Mouse (Mus musculus): ENCODE data around the gene Erf. TPM values are rescaled to one million over a fixed set of nuclear protein-coding genes. Genes with fewer than 3 reads are reported as not detected.
A peak's percentile ranks its signal among the peaks of the same experiment; 100 is the strongest.

Gene Erf
- total RNA-seq, 1 experiment from 2014 or later, result 7.3 TPM

DNA sequence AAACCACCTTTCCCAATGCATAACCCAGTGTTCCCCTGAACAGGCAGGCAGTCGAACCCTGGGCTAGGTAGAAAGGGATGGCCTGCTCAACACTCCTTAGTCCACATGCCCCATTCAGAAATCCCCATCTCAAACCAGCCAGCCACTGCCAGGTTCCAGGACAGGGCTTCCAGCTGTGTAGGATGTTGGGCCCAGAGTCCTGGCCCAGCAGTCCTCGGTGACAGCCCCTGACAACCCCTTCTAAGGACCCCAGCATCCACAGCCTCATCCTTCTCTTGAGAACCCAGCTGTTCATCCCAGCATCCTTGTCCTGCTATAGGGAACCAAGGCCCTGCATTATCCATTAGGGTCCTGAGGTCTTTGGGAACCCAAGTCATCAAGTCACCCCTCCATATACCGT is 3.1 kb downstream of the Erf start:
- no peak for ATAC-seq (replicated peaks; ENCODE audit: insufficient number of reproducible peaks, low FRiP score, low TSS enrichment, poor library complexity, severe bottlenecking)

DNA sequence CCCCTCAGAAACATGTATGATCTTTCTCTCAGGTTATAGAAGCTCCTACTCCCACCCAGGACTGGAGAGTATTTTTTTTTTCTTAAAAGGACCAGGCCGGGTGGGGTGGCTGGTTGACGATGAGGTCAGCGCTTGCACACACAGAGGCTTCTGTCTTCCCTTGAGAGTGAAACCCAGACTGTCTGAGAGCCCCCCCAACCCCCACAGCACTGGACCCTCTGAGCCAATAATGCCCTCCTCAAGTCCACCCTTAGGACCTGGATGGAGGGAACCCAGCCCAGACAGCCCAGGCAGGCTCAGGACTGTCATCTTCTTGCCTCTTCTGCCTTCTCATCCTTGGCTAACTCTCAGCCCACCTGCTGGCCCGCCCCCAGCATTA is 3.8 kb downstream of the Erf start:
- ATAC-seq (replicated peaks; ENCODE audit: insufficient number of reproducible peaks, low FRiP score, low TSS enrichment, poor library complexity, severe bottlenecking), result no peak

DNA sequence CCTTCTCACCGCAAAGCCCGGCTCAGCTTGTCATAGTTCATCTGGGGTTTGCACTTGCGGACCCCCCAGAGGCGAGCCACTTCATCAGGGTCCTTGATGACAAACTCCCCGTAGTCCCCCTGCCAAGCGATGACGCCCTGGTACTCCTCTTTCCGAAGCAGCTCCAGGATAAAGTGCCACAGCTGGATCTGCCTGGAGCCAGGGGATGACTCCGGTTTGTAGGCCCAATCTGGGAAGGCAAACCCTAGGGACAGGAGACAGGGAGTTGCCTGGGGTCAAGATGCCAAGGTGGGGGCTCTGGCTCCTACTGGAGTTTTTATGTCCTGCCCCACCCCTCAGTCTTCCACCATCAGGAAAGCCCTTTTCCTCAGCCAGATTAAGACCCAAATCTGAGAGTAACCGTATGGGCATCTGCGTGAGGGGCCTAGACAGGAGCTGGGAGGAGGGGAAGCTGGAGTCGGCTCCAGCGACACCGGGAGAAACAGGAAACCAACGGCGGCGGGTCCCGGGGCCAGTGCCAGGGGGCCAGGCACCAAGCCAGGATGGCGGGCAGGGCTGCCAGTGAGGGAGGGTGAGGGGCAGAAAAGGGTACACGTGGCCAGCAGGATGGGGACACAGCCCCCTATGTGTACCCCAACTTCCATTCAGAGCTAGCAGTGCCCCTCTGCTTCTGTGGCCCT is 4.3 kb downstream of the Erf start:
- ATAC-seq (replicated peaks; ENCODE audit: insufficient number of reproducible peaks, low FRiP score, low TSS enrichment, poor library complexity, severe bottlenecking), result no peak

DNA sequence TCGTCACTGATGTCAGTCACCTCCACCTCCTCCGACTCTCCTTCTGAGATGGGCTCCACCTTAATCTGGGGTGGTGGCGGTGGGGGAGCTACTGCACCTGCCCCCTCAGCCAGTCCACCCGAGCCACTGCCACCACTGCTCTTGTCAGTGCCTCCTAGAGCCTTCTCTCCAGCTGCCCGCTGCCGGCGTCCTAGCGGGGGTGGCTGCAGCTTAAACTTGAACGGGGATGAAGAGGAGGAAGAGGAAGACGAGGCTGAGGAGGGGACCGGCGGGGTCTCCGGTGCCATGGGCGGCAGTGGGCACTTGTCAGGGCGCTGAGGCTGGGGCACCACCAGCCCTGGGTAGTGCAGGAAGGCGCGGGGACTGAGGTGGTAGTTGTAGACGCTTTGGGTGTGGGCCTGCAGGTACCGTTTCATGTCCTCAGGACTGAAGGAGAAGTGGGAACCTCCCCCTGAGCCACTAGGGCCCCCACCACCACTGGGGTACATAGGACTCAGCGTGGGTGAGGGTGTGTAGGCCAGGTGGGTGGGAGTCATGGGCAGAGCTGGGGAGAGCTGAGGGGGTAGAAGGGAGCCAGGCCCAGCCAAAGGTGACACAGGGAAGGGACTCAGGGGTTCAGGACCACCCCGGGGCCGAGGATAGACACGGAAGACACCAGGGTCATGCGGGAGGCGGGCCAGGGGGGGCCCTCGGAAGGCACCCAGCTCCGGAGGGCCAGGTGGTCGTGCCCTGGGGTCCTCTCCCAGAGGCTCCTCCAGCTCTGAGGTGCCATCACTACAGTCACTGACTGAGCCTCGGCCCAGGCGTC is 5.8 kb downstream of the Erf start:
- ATAC-seq (replicated peaks; ENCODE audit: insufficient number of reproducible peaks, low FRiP score, low TSS enrichment, poor library complexity, severe bottlenecking), result no peak

DNA sequence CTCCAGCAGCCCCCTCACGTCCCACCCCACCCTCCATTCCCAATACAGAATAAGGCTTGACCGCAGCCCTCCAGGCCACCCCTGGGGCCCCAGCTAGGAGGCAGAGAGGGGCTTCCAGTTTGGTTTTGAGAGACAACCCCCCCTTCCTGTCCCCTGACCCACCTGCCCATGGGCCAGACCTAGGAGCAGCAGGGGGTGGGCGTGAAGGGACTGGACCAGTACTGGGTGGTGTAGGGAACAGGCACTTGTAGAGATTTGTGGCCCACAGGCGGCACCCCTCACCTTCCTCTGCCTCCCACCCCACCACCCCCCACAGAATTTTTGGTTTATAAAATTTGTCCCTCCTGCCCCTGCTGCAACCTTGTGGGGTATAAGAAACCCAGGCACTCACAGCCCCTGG is 7.2 kb downstream of the Erf start:
- no peak for ATAC-seq (replicated peaks; ENCODE audit: insufficient number of reproducible peaks, low FRiP score, low TSS enrichment, poor library complexity, severe bottlenecking)

DNA sequence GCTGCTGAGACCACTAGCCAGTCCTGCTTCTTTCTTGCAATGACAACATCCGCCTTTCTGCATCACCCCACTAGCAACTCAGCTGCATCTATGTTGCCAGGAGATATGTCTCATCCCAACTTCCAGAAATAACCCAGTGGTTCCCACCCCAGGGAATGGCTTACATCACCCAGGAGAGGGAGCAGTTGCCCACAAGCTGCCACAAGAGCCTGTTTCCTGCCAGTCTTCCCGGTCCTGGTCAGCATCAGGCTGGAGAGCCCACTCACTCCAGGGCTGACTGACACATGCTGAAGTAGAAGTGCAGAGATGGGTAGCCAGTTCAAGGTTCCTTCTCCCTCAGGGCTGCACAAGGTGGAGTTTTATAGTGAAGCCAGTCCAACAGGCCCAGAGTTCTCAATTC is 9.5 kb downstream of the Erf start:
- no peak for ATAC-seq (replicated peaks; ENCODE audit: insufficient number of reproducible peaks, low FRiP score, low TSS enrichment, poor library complexity, severe bottlenecking)

DNA sequence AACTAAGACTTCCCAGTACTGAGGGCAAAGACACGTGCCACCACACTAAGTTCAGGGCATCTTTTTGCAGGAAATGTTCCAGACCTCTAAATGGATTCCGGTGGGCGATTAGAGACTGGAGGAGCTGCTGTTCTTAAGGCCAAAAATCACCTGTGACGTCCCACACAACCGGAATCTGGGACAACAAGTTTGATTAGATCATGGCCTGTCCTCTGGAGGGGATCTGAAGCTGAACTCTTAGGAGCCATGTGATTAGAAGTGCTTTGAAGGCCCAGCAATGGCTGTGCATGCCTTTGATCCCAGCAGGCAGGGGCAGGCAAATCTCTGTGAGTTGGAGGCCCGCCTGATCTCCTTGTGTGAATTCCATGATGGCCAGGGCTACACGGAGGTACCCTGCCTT is 9.9 kb downstream of the Erf start:
- no peak for ATAC-seq (replicated peaks; ENCODE audit: insufficient number of reproducible peaks, low FRiP score, low TSS enrichment, poor library complexity, severe bottlenecking)

DNA sequence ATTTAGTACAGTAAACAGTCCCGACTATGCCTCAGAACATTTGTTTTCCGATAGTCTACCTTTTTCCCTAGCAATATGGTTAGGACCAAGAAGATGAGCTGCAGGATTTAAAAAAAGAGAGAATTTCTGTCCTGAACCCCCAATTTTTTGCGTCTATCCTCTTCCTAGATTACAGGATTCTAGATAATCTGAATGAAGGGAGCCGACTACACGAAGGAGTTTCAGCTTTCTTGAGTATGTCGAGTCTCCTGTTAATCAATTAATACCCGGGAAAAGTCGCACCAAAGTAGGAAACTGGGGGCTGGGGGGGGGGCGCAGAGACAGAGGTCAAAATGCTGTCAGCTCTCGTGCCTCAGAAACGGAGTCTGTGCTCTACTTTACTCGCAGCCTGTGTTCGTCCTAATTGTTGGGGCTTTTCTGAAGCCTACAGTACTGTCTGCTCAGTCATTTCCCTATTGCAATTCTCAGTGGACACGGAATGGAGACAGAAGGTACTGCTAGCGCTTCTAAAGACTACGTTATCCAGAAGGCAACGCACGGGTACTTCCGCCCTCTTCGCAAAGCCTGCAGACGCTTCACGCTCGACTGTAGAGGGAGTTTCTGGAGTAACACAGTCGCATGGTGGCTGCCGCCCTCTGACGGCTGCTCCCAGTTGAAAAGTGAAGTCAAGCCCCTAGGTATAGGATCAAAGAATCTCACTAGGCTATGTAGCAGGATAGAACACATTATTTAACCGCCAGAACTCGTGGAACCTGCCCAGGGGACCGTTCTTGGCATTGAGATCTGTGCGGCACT is 11.5 kb downstream of the Erf start:
- ATAC-seq (replicated peaks; ENCODE audit: insufficient number of reproducible peaks, low FRiP score, low TSS enrichment, poor library complexity, severe bottlenecking), result peak; percentile 69

DNA sequence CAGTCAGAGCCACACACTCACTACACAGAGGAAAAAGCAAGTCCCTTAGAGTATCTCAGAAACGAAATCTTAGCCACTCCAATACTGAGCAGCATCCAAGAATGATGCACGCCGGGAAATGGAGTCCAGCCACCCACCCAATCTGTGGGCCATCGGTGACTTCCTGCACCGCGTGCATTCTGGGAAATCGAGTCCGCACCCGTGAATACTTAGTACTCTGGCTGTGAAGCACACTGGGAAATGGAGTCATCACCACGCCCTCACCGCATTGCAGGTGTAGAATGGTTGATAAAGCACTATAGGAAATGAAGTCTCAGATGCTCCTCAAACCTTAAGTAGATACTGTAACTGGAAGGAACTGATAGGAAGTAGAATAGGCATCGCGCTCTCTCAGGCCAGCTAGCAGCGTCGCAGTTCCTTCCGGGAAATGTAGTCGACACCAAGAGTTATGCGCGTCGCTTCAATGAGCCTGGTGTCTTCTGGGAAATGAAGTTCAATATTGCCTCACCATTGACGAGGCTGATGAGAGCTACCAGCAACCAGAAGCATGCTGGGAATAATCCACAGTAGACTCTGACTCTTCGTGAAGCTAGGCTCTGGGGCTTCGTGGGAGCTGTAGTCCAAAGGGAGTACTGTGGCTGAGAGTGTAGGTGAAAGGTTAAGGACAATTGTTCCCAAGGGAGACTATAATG is 12.4 kb downstream of the Erf start:
- ATAC-seq (replicated peaks; ENCODE audit: insufficient number of reproducible peaks, low FRiP score, low TSS enrichment, poor library complexity, severe bottlenecking), result peak; percentile 84

DNA sequence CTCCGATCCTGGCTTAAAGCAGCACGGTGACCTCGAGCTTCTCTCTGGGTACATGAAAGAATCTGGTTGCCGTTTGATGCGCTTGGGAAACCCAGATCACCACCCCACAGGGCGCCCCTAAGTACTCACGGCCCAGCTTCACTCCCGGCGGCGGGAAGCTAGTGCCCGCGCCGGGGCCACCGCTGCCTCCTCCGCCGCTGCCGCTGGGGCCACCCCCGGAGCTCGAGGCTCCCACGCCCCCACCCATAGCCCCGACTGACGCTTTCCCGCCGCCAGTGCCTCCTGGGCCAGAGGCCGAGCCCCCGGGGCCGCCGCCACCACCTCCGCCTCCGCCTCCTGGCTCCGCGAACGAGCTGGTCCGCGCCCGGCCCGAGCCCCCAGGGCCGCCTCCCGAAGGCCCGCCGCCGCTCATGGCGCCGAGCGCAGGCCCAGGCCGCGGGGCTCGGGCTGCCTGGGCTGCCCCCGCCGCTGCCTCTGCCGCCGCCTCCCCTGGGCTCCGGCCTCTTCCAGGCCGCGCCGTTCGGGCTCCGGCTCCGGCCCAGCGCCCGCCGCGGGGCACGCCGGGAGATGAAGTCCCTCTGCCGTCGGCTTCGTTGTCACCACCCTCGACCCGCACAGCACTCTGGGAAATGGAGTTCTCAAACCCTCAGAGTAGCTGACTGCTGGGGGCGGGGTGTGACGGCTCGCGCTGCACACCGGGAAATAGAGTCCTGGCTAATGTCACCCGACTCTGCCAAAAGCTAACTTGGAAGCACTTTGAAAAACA is 13.1 kb downstream of the Erf start, which contains the start of gene Gsk3a:
Gene Gsk3a (minus strand): TSS at position 603 of the 766 bp plus-strand sequence.
- peak; percentile 69 for ATAC-seq (replicated peaks; ENCODE audit: insufficient number of reproducible peaks, low FRiP score, low TSS enrichment, poor library complexity, severe bottlenecking)

DNA sequence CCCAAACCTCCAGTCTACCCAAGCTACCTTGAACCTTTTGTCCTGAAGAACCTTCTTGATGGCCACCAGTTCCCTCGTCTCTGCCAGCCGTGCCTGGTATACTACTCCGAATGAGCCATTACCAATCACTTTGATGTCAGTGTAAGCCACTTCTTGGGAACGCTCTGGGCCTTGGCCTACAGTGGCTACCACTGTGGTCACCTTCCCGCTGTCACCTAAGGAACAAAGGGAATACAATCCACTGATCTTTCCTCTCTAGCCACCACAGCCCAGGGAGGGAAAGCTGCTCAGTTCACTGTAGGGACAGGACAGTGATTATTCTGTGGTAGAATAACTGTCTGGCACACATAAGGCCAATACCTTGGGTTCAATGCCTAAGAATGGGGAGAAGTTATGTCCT is 15.0 kb downstream of the Erf start:
- ATAC-seq (replicated peaks; ENCODE audit: insufficient number of reproducible peaks, low FRiP score, low TSS enrichment, poor library complexity, severe bottlenecking), result no peak

DNA sequence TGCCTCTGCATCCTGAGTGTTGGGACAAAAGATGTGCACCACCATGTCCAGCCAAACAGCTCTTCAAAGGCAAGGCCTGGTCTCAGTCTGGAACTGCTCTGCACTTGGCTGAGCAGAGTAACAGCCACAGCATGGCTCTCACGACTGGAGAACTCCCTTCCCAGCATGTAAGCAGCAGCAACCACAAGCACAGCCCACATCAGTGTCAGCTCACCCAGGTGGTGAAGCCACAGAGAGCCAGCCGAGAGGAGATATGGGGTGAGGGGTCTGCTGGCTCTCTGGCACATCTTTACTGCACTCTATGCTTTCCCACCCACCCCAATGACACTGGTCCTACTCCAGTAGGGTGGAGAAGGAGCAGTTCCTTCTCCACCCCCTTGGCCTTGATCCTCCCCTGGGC is 17.5 kb downstream of the Erf start:
- no peak for ATAC-seq (replicated peaks; ENCODE audit: insufficient number of reproducible peaks, low FRiP score, low TSS enrichment, poor library complexity, severe bottlenecking)

DNA sequence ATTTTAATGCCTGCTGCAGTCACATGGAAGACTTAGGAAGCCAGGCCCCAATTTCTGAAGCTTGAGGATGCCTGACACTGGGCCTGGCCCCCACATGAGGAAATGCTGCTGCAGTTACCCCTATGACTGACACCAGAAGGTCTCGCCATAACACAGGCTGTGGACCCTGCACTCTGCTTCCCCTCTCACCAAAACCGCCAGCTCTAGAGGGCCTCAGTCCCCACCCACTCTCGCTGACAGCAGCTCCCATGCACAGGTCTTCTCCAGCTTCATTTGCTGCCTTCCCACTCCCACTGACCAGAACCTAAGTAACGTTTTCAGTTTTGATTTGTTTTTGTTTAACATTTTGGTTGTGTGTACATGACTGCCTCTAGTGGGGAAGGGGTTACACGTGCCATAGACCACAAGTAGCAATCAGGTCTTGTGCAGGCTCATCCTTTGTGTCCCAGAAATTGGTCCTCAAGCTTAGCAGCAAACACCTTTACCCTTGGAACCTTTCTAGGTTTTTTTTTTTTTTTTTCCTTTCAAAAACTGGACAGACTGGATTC is 18.4 kb downstream of the Erf start:
- no peak for ATAC-seq (replicated peaks; ENCODE audit: insufficient number of reproducible peaks, low FRiP score, low TSS enrichment, poor library complexity, severe bottlenecking)

DNA sequence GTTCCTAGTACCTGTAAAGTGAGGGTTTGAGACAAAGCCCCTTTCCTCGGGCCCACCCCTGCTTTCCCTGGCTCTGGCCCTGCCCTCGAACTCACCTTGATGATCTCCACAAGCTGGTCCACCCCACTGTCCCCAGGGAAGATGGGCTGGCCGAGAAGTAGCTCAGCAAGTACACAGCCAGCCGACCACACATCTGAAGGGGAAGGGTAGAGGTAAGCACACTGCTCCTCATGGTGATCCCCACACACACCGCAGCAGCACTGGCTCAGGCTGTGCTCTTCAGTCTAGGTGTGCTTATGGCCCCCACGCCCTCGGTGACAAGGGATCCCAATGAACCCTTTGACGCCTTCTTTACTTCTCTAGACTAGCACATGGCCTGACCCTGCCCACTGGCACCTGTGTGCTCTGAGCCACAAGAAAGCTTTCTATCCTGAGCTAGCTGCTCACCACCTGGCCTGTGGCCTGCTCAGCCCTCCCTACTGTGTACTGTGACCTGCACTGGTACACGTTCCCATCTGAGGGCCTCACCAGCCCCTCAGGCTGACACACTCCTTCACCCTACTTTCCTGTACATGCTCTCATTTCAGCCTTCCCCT is 19.8 kb downstream of the Erf start:
- no peak for ATAC-seq (replicated peaks; ENCODE audit: insufficient number of reproducible peaks, low FRiP score, low TSS enrichment, poor library complexity, severe bottlenecking)

DNA sequence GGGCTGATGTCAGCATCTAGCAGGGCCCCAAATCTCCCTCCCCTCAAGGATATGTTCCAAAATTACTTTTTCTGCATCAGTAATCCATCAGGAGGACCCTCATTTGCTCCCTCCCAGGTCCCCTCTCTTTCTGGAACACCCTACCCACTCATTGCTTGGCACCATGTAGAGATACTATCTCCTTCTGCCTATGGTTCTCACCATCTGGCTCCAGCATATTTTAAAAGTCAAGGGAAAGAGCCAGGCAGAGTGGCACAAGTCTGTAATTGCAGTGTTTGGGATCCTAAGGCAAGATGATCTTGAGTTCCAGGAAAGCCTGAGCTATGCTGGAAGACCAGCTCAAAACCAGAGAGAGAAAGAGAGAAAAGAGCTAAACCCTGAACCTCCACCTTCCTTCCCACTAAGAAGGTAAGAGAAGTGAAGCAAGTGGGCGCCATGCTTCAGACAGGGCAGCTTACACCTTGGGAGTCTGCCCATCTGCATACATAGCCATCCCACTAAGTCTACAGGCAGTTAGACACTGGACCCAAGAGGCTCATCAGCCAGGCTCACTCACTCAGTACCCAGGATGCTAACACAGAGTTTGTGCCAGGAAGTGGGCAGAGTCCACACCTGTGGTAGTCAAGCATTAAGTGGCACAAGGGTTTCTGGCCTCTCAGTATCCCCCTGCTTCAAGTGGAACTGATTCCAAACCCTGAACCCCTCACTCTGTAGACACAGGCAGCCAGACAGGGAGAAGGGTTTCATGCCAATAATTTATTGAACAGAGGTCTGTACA is 22.8 kb downstream of the Erf start:
- no peak for ATAC-seq (replicated peaks; ENCODE audit: insufficient number of reproducible peaks, low FRiP score, low TSS enrichment, poor library complexity, severe bottlenecking)

DNA sequence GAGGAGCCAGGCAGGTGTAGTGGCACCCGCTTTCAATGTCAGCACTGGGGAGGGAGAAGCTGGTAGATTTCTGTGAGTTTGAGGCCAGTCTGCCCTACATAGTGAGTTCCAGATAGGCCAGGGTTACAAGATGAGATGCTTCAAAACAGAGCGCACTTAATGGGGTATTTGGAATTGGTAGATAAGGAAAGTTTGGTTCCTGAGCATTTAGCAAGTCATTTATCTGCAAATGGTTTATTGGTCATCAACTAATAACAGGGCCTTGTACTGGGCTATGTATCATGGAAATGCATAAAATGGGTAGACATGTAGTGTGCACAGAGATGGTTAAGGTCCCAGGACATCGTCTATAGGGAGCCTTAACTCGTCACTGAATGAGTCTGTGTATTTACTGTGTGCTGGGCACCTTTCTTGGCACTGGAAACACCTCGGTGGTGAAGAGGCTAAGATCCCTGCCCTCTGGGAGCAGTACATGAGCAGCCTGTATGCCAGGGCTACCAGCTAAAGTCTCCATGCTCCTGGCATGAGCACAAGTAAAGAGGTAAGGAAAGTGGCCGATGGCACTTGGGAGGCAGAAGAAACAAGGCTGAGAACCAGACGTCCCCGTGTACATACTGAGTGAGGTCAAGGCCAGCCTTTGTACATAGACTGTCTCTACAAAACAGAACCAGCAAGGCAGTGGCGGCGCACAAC is 28.1 kb downstream of the Erf start:
- ATAC-seq (replicated peaks; ENCODE audit: insufficient number of reproducible peaks, low FRiP score, low TSS enrichment, poor library complexity, severe bottlenecking), result no peak

Measured in monocyte, adult 5-6 weeks (primary cell).